Mouse (Mus musculus): Measurements from ENCODE around the gene Ccdc88a.

The Ccdc88a gene

DNA sequence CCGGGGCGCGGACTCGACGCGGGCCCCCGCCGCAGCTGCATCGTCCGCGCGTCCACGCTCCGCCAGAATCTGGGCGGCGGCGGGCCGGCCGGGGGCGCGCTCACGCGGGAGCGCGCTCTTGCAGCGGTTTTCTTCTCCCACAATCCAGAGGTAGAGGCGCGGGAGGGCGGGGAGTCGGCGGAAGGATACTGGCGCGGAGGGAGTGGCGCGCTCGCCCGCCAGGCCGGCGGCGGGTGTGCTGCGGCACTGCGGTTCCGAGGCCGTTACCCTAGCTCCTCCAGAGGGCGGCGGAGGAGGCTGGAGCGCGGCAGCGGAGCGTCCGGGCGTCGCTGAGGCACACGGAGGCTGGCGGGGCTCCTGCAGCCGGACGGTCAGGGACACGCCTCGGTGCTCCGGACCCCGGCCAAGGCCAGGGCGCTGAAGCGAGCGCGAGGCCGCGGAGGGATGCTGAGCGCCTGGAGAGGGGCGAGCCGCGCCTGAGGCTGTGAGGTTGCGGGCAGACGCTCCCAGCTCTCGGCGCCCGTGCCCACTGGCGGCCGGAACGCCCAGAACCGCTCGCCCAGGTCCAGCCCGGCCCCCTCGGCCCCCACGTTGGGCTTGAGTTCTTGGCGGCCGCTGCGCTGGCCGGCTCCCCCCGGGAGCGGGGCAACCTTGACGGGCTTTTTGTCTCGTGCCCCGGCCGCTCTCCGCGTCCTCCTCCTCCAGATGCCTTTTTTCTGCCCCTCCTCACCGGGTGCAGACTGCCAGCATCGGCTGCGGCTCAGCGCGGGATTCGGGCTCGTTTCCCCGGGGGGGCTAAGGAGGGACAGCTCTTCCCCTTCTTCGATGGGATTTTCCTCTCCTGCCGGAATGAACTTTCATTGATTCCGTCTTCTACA is at the start of gene Ccdc88a:
Gene Ccdc88a (plus strand): TSS at position 263 of the 878 bp plus-strand sequence.
- DNase-seq (ENCODE audit: low spot score in 2 of 2), result peak; percentile 92 to 93

GRCm38 (mm10) chr11:29335505-29335904 is 38.0 kb upstream of the Ccdc88a start:
- DNase-seq (ENCODE audit: low spot score in 2 of 2), result no peak

DNA sequence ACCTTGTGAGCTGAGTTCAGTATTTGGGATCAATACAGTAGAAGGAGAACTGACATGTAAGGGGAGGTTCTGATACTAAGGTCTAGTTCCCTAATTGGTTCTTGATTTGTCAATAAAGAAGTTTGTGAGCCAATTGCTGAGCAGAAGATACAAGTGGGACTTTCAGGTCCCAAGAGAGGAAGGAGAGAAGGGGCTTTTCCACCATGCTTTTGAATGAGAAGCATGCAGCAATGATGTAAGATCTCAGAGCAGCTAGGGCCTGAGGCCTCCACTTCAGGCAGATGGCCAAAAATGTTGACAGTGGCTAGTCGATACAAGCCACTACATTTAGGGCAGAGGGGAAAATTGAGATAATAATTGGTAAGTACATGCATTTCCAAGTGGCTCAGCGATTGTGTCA is 32.2 kb upstream of the Ccdc88a start:
- DNase-seq (ENCODE audit: low spot score in 2 of 2), result no peak

DNA sequence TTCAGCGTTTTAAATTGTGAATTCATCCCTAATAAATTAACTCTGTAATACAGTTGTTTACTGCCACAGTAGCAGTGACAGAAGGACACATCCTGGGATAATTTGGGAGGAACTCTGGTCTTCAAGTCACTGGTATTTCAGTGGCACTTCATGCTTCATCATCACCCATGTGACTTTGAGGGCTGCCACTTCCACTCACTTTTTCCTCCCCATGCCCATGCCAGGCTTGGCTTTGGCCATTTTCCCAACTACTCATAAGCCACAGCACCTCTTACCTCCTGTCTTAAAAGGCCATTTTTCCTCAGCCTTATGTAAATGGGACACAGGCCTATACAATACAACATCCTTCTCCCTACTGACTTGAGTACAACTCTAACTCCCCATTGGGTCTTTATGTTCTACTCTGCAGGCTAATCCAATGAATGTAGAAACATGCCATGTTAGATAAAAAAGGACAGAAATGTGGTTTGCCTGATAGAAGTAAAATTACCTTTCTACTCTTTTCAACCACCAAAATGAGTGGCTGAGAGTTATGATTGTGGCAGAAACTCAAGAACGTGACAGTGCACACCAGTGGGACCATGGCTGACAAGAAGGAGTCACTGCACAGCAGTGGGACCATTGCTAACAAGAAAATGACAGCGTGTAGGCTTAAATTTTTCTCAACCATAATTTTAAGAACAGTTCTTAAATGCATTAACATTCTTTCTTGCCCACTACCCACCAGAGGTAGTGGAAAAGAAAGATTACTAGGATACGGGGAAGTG is 28.4 kb upstream of the Ccdc88a start:
- DNase-seq (ENCODE audit: low spot score in 2 of 2), result no peak

GRCm38 (mm10) chr11:29345673-29346286 is 27.7 kb upstream of the Ccdc88a start:
- DNase-seq (ENCODE audit: low spot score in 2 of 2), result no peak

- DNase-seq (ENCODE audit: low spot score in 2 of 2), result no peak
Measured at GRCm38 (mm10) chr11:29350891-29351290, 22.6 kb upstream of the Ccdc88a start.

DNA sequence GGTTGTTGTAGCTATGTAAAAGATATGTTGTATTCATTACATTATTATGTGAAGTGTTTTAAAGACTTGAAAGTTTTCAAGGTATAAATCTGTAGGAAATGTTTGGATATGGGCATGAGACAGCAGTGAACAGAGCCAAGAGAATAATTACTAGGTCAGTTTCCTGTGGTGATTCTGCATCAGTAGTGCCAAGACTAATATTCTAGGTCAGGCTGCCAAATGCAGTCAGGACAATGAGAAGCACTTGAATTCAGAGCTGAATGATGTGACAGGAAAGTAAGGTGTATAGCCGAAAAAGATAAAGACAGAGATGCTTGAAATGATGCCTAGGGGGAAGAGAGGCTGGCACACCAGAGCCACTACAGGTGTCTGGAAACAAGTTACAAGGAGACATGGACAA is 21.2 kb upstream of the Ccdc88a start:
- DNase-seq (ENCODE audit: low spot score in 2 of 2), result no peak

GRCm38 (mm10) chr11:29368161-29368560 is 5.3 kb upstream of the Ccdc88a start:
- no peak for DNase-seq (ENCODE audit: low spot score in 2 of 2)

GRCm38 (mm10) chr11:29373050-29373395 is 435 bp upstream of the Ccdc88a start:
- no peak for DNase-seq (ENCODE audit: low spot score in 2 of 2)

DNA sequence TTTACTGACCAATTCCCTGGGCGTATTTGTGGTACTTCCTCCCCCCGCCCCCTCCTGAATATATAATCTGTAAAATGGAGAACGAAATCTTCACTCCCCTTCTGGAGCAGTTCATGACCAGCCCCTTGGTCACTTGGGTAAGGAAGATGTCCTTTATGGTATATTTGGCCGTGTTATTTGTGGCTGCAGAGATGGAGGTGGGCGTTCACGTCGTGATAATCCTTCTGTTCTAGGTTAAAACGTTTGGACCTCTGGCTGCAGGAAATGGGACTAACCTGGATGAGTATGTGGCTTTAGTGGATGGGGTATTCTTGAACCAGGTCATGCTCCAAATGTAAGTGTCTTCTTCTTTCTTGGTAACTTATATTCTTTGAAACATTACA is 807 bp downstream of the Ccdc88a start:
- no peak for DNase-seq (ENCODE audit: low spot score in 2 of 2)

- no peak for DNase-seq (ENCODE audit: low spot score in 2 of 2)
Measured at GRCm38 (mm10) chr11:29376635-29377034, 3.2 kb downstream of the Ccdc88a start.

GRCm38 (mm10) chr11:29378751-29379150 is 5.3 kb downstream of the Ccdc88a start:
- no peak for DNase-seq (ENCODE audit: low spot score in 2 of 2)

DNA sequence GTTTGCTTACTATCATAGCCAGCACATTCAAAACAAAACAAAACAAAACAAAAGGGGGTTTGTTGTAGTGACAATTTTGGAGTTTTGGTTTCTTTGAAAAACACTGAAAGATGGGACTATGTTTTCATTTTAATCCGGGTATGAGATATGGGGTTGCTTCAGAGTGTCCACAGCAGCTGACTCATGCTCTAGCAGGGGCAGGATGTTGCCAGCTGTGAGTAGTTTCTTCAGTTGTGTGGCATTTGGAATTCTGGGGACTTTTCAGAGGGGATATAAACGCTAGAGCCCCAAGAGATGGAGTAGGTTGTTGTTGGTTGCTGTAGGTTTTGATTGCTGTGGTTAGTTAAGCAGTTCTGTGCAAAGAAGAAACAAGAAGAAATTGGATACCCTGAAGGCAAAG is 10.0 kb downstream of the Ccdc88a start:
- no peak for DNase-seq (ENCODE audit: low spot score in 2 of 2)

GRCm38 (mm10) chr11:29384001-29384400 is 10.5 kb downstream of the Ccdc88a start:
- no peak for DNase-seq (ENCODE audit: low spot score in 2 of 2)

GRCm38 (mm10) chr11:29384617-29385016 is 11.2 kb downstream of the Ccdc88a start:
- no peak for DNase-seq (ENCODE audit: low spot score in 2 of 2)

DNA sequence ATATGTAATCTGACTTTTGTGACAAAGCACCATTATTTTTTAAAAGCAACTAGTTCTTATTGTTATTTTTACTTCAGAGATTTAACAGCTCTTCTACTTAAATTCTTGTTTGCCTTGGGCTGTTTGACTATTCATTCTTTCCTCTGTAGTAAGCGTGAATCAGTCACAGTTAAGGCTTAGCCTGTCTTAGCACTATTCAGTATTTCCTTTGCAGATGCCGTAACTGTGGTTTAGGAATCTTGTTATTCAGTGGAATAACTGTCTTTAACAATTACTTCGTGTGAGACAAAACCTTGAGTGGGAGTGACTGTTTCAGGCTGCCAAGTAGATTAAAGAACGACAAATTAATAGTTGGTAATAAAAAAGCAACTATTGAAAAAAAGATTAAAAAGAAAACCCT is 16.5 kb downstream of the Ccdc88a start:
- no peak for DNase-seq (ENCODE audit: low spot score in 2 of 2)

DNA sequence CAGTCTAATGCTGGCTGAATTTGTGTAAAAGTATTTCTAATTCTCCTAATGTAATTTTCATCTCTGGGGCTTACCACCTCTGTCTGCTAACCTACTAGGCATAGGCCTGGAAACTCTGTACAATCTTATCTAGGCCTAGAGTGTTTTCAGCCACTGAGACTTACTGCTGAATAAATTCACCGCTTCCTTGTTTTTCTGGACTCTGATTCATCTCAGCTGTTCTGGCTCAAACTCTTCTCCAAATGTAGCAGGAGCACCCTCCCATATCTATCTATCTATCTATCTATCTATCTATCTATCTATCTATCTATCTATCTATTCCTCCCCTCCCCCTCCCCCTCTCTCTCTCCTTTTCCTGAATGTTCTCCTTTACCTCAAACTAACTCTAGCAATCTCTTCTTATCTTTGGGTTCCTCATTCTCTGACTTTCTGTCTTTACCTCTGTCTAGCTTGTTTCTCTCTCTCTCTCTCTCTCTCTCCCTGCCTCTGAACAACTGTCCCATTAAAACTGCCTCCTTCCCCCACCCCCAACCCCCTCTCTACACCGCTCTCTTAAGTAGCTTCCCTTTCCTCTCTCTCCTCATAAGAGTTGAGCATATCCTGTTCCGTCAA is 21.8 kb downstream of the Ccdc88a start:
- no peak for DNase-seq (ENCODE audit: low spot score in 2 of 2)

- no peak for DNase-seq (ENCODE audit: low spot score in 2 of 2)
Measured at GRCm38 (mm10) chr11:29400374-29400773, 26.9 kb downstream of the Ccdc88a start.

- no peak for DNase-seq (ENCODE audit: low spot score in 2 of 2)
Measured at GRCm38 (mm10) chr11:29406292-29406691, 32.8 kb downstream of the Ccdc88a start.

GRCm38 (mm10) chr11:29423496-29423895 is 50.0 kb downstream of the Ccdc88a start:
- no peak for DNase-seq (ENCODE audit: low spot score in 2 of 2)

DNA sequence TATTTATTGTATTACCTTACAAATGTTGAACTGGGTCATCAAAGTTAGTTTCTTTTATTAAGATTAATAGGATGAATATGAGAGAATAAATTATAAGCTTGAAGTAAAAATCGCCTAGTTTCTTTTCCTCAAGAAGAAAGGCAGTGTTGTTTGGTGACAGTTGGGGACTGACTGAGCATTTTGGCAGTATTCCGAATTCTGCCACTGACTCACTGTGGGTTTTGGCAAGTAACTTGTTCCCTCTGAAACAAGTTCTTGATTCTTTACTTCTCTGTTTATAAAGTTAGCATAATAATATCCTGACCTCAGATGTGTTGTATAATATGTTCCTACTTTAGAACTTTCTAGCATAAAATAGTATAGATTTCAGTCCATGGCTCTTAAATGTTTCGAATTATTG is 55.3 kb downstream of the Ccdc88a start:
- DNase-seq (ENCODE audit: low spot score in 2 of 2), result no peak

GRCm38 (mm10) chr11:29431011-29431410 is 57.6 kb downstream of the Ccdc88a start:
- no peak for DNase-seq (ENCODE audit: low spot score in 2 of 2)

All from thymus, postnatal 10 days (tissue).